Mouse (Mus musculus) T-helper 1 cell (primary cell): ENCODE data around the gene 4933430I17Rik.

ENCODE experiments used
- in situ Hi-C: fragments of 300-600 bp; cut with MboI, MseI; formaldehyde crosslinking; loops from one replicate; pipeline ENCODE4 v1.15.1; 2025; ENCODE audit warnings: high pct_unique_total_duplicates

The 4933430I17Rik gene

DNA sequence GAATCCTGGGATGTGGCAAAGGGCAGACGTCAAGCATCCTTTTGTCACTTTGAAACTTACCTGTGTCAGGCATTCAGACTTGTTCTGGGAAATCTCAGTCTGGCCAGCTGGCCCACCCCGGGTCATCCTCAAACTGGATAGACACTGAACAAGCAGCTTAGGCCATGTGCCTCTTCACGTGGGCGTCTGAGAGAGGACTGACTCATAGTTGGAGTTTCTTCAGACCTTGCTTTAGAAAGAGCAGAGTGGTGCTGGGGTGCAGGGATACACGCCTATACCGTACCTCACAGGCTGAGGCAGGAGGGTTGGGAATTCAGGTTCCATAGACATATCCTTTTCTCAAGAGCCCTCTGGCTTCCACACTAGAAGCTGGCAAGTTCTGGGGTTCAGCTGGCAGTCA is 18.6 kb downstream of the 4933430I17Rik start:
- in situ Hi-C loops, result loop anchor here (10.0 kb wide), 1 partner anchor 211 kb away; no protein-coding TSS in a partner anchor

DNA sequence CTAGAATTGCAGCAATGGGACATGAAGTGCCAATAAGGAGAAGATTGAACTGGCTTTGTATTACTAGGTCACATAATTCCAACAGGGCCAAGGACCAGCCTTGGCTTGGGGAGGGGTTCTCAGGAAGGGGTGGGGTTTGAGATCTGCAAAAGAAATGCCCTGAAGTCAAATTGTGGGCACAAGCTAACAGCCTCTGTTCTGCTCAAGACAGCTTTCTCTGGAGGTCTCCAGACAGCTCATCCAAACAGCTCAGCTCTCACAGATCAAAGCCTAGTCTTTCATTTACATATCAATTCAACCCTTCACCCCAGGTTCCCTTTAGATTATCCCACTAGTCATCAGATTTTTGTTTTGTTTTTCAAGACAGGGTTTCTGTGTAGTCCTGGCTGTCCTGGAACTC is 19.6 kb downstream of the 4933430I17Rik start:
- in situ Hi-C loops, result loop anchor here (10.0 kb wide), 1 partner anchor 210 kb away; no protein-coding TSS in a partner anchor

GRCm38 (mm10) chr4:62551966-62552365 is 26.8 kb downstream of the 4933430I17Rik start:
- in situ Hi-C loops, result loop anchor here (5.0 kb wide), 1 partner anchor 50 kb away; no protein-coding TSS in a partner anchor

GRCm38 (mm10) chr4:62557436-62557835 is 32.3 kb downstream of the 4933430I17Rik start:
- in situ Hi-C loops, result no loop called here

GRCm38 (mm10) chr4:62559797-62560329 is 34.7 kb downstream of the 4933430I17Rik start, which contains the start of gene Rgs3:
TSS of gene Rgs3 (plus strand) at chr4:62559847.
- in situ Hi-C loops, result loop anchor here (5.0 kb wide), 1 partner anchor 127 kb away; no protein-coding TSS in a partner anchor

GRCm38 (mm10) chr4:62560963-62561629 is 35.9 kb downstream of the 4933430I17Rik start:
- in situ Hi-C loops, result loop anchor here (5.0 kb wide), 1 partner anchor 126 kb away; no protein-coding TSS in a partner anchor

DNA sequence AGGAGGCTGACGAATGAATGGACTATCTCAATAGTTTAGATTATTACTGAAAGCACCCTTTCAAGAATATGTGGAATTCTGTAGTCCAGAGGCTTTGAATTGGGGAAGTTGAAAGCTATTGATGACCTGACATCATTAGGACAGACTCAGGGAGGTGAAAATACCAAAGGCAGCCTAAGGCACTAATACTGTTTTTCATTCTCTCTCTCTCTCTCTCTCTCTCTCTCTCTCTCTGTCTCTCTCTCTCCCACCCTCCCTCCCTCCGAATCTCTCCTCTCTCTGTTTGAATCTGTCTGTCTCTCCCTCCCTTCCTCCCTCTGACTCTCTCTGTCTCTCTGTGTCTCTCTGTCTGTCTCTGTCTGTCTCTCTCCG is 36.4 kb downstream of the 4933430I17Rik start:
- in situ Hi-C loops, result loop anchor here (5.0 kb wide), 1 partner anchor 126 kb away; no protein-coding TSS in a partner anchor

DNA sequence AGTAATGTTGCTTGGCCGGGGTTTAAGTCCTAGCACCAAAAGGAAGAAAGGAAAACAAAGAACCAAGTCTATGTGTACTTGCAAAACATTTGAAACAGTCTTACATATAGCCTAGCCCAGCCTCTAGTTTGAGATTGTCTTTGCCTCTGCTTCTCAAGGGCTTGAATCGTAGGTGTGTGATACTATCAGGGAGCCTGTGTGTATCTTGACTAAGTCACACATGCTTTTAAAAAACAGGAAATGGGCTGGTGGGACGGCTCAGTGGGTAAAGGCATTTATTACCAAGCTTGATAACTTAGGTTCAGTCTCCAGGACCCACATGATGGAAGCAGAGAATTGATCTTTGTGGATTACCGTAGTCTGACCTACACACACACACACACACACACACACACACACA is 36.8 kb downstream of the 4933430I17Rik start:
- in situ Hi-C loops, result loop anchor here (5.0 kb wide), 1 partner anchor 125 kb away; no protein-coding TSS in a partner anchor

DNA sequence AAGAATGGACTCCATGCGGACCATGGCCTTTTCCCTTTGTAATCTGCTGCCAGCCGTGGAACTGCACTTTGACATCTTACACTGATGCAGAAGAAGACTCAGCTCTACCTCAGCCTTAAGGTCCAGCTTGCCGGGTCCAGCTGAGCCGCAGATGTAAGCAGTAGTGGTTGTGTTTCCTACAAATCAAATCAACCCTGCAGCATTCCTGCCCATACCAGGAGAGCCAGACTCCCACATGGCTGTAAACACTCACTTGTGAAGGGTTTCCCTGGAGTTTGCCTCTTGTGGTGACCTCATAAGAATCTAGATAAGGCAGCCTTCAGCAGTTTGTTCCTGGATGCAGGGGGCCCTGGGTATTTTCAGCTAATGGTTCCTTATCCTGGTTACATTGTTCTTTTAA is 41.4 kb downstream of the 4933430I17Rik start:
- in situ Hi-C loops, result no loop called here

GRCm38 (mm10) chr4:62567696-62568095 is 42.5 kb downstream of the 4933430I17Rik start:
- in situ Hi-C loops, result no loop called here

GRCm38 (mm10) chr4:62568359-62568758 is 43.2 kb downstream of the 4933430I17Rik start:
- in situ Hi-C loops, result no loop called here

DNA sequence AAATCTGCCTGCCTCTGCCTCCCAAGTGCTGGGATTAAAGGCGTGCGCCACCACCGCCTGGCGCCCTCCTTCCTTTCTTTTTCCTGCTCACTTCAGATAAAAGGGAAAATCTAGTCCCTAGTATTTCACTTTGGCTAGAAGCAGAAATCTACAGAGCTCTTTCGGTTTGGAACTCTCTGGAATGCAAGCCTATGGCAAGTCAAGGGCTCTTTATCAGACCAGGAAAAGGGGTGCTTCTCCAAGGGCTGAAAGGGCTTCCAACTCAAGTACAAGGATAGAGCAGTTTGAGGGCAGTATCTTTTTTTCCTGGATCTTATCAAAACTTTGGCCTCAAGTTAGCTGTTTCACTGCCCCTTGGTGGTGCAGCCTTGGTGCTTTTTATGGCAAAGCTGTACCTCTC is 44.4 kb downstream of the 4933430I17Rik start:
- in situ Hi-C loops, result no loop called here

DNA sequence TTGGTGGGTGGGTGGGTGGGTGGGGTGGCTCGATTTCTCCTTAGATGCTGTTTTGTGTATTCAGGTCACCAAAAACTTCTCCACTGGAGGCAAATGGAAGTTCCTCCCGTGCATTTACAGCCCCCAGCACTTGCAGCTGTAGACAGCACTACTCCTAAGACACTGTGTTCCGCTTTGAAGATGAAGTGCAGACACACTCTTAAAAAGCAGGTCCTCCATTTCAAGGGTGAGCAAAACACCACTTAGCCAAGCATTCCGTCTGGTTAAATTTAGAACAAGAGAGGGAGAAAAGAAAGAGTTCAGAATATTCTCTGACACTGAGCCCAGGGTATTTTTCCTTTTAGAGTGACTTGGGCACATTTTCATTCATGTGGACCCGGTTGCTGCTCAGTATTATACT is 44.9 kb downstream of the 4933430I17Rik start:
- in situ Hi-C loops, result no loop called here

GRCm38 (mm10) chr4:62582365-62583264 is 57.4 kb downstream of the 4933430I17Rik start:
- in situ Hi-C loops, result no loop called here

DNA sequence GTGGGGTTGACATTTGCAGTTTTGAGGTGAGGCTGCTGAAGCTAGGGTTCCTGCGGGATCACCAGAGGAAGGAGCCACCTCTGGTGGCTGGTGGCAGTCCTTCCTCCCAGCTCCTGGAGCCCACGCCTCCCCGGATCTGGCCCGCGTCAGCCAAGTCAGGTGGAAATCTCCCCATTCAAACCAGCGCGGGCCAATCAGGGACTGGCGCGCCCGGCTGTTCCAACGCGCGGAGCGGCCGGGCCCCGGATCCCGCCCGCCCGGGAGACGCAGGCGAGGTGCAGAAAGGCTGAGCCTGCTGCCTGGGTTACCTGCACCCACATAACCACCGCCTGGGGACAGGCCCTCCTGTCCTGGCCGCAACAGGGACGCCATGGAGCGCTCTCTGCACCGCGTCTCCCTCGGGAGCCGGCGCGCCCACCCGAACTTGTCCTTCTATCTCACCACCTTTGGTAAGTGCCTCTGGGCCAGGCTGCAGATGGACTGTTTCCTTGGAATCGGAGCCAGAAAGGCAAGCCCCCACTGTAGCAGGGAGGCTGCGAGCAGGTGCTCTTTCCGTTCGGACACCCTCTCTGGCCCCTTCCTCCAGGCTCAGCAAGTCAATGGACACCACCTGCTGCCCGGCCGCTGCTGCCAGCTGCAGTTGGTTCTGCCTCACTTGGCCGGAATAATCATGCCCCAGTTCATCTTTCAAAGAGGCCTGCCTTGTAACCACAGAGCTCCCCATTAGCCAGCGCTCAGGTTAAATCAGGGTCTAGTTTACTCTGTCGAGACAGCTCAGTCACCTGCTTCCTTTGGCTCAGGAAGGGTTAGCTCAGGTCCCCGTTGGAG is 58.3 kb downstream of the 4933430I17Rik start:
- in situ Hi-C loops, result no loop called here

DNA sequence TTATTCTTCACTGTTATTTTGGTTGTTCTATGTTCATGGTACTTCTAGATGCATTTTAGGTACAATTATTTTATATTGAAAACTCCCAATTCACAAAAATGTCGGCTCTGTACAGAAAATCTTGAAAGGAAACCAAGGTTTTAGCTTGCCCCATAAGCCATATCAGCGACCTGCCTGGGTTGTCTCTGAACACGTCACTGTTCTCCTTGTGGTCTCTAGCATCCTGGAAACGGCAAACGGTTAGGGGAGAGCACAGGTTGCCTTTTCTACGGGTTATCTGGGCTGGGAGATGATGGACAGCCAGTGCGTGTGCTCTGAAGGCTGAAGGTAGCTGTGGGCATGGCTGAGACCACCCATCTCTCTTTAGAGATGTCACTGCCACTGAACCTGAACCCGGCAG is 61.9 kb downstream of the 4933430I17Rik start:
- in situ Hi-C loops, result no loop called here

DNA sequence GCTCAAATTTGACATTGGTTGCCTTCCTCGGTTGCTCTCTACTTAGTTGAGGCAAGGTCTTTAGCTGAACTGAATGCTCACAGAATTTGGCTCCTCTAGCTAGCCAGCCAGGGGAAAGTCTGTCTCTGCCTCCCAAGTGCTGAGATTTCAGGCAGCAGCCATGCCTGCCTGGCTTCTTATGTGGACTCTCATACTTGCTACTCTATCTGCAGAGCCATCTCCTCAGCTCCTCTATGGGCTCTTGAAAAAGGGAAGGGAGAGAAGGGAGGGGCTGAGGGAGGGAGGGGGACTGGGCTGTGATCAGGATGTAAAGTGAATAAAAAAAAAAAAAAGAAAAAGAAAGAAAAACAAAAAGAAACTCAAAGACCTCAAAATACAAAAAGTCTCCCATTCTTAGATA is 65.7 kb downstream of the 4933430I17Rik start:
- in situ Hi-C loops, result loop anchor here (10.0 kb wide), 1 partner anchor 1174 kb away; no protein-coding TSS in a partner anchor

DNA sequence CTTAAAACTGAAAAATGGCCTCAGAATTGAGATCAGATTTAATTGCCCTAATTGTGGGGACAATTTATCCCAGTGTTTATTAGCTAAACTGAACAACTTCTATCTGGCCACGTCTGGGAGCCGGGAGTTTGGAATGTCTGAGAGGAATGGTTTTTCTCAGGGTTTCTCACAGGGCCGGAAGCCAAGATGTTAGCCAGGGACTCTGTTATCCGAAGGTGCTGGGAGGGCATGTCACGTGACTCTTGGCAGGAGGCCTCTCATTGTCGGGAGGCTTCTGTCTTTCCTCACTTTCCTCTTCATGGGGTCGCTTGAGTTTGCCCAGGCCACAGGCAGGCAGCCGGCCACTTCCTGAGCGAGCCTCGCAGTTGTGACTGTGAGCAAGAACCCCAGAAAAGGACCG is 66.2 kb downstream of the 4933430I17Rik start:
- in situ Hi-C loops, result loop anchor here (10.0 kb wide), 1 partner anchor 1173 kb away; no protein-coding TSS in a partner anchor

- in situ Hi-C loops, result loop anchor here (10.0 kb wide), 1 partner anchor 1171 kb away; no protein-coding TSS in a partner anchor
Measured at GRCm38 (mm10) chr4:62593546-62594240, 68.5 kb downstream of the 4933430I17Rik start.

DNA sequence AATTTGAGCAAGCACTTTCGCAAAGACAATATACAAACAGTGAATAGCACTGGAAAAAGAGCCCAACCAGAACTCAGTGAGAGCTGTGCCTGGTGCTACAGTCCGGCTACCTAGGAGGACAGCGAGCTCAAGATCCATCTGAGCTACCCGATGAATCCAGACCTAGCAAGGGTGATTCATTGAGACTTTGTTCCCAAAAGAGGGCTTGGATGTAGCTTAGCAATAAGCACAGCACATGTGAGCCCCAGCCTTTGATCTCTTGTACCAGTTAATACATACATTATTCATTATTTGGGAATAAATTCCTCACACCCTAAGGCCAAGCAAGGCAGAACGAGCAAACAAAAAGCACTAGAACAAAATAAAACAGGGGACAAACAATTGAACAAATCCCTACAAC is 69.3 kb downstream of the 4933430I17Rik start:
- in situ Hi-C loops, result loop anchor here (10.0 kb wide), 1 partner anchor 1170 kb away; no protein-coding TSS in a partner anchor
